Mouse (Mus musculus) kidney, adult 2 months (tissue): ENCODE measurements around the gene Tspan2. TPM values are rescaled to one million over a fixed set of nuclear protein-coding genes. Genes with fewer than 3 reads are reported as not detected.

Experiments used
- DNase-seq: peaks from one replicate; pipeline ENCODE4 v3.0.0; 2021
- H3K27ac ChIP-seq: fragments of 200-500 bp; 2 replicates; pipeline ENCODE4 v1.5.1; 2012; ENCODE audit warnings: low read depth, low read length, control low read depth, inconsistent platforms; ENCODE audit not compliant: insufficient read depth
- H3K27me3 ChIP-seq: fragments of 200-500 bp; replicated peaks from 2 replicates; pipeline ENCODE4 v1.6.1; 2012; ENCODE audit warnings: mild to moderate bottlenecking, moderate library complexity, low read length, inconsistent platforms; ENCODE audit not compliant: control insufficient read depth, insufficient read depth
- H3K36me3 ChIP-seq: fragments of 200-500 bp; 2 replicates; pipeline ENCODE4 v1.6.1; 2012; ENCODE audit warnings: mild to moderate bottlenecking, moderate library complexity, low read length, inconsistent platforms; ENCODE audit not compliant: control insufficient read depth, insufficient read depth
- H3K4me1 ChIP-seq: fragments of 200-500 bp; 2 replicates; pipeline ENCODE4 v1.6.1; 2011; ENCODE audit warnings: low read length; ENCODE audit not compliant: control insufficient read depth, insufficient read depth
- H3K4me3 ChIP-seq: fragments of 200-500 bp; 2 replicates; pipeline ENCODE4 v1.5.1; 2011; ENCODE audit warnings: mild to moderate bottlenecking, low read depth, low read length, control low read depth; ENCODE audit not compliant: insufficient read depth
- CTCF ChIP-seq: fragments of 200-500 bp; conservative IDR thresholded peaks from 2 replicates; pipeline ENCODE4 v1.5.1; 2011; ENCODE audit warnings: low read depth, mild to moderate bottlenecking, control low read depth, low read length, moderate library complexity, mixed read lengths; ENCODE audit not compliant: insufficient read depth, insufficient read length
- POLR2A ChIP-seq: fragments of 200-500 bp; IDR thresholded peaks from one replicate; pipeline ENCODE4 v1.6.1; 2011; ENCODE audit warnings: low read depth, low read length, control low read depth
- WGBS: fragments of 180-500 bp; shearing (Covaris S2); methylation state at CpG from one replicate; pipeline ENCODE4 v1.1.7; 2018; 5-methylcytosine and 5-hydroxymethylcytosine counted together
- polyA plus RNA-seq: library from polyadenylated mRNA; depleted of rRNA; stranded (reverse); fragments of >200 nt; gene quantifications from 2 replicates; pipeline ENCODE4 v1.2.3, GENCODE M21; 2012

Tspan2 gene
- polyA plus RNA-seq, 1 experiment: 3.0 TPM

GRCm38 (mm10) chr3:102743202-102743601 lies 8.9 kb downstream of the Tspan2 start:
- H3K27me3 ChIP-seq: no peaks in the 10 kb centered on the region
- H3K4me1 ChIP-seq: peaks cover under 1% of the 10 kb centered on the region; the same call in 1 of the 2 replicates
- H3K27ac ChIP-seq: no peak overlapping the region
- no peaks in the 10 kb centered on the region for H3K36me3 ChIP-seq
- no peak overlapping the region for H3K4me3 ChIP-seq
- 87% methylated on average over 4 of the region's 4 CpGs for WGBS
- DNase-seq: no peak
- TF ChIP-seq CTCF (no peak), POLR2A (no peak)

GRCm38 (mm10) chr3:102743781-102744471 lies 9.6 kb downstream of the Tspan2 start:
- Histone ChIP-seq H3K27ac (no peak overlapping the region), H3K4me1 (no peaks in the 10 kb centered on the region), H3K36me3 (no peaks in the 10 kb centered on the region), H3K27me3 (no peaks in the 10 kb centered on the region), H3K4me3 (no peak overlapping the region)
- no peak for DNase-seq
- 90% methylated on average over 9 of the region's 9 CpGs for WGBS
- no peak for TF ChIP-seq CTCF
- no peak for TF ChIP-seq POLR2A

GRCm38 (mm10) chr3:102744657-102745056 lies 10.3 kb downstream of the Tspan2 start:
- no peaks in the 10 kb centered on the region for H3K36me3 ChIP-seq
- TF ChIP-seq POLR2A: no peak
- no peak for TF ChIP-seq CTCF
- H3K4me1 ChIP-seq: no peaks in the 10 kb centered on the region
- 29% methylated on average over 5 of the region's 5 CpGs for WGBS
- no peaks in the 10 kb centered on the region for H3K27me3 ChIP-seq
- DNase-seq: no peak
- no peak overlapping the region for H3K4me3 ChIP-seq
- no peak overlapping the region for H3K27ac ChIP-seq

- DNase-seq: no peak
- WGBS: 80% methylated on average over 4 of the region's 4 CpGs
- Histone ChIP-seq H3K4me1 (no peaks in the 10 kb centered on the region), H3K36me3 (no peaks in the 10 kb centered on the region), H3K27me3 (no peaks in the 10 kb centered on the region), H3K27ac (no peak overlapping the region), H3K4me3 (no peak overlapping the region)
- TF ChIP-seq POLR2A (no peak), CTCF (no peak)
Measured at GRCm38 (mm10) chr3:102746174-102746573, 11.8 kb downstream of the Tspan2 start.

- WGBS: 61% methylated on average over 3 of the region's 3 CpGs
- no peak overlapping the region for H3K27ac ChIP-seq
- no peak for DNase-seq
Measured at GRCm38 (mm10) chr3:102748038-102748437, 13.7 kb downstream of the Tspan2 start.

GRCm38 (mm10) chr3:102748686-102749085 lies 14.4 kb downstream of the Tspan2 start:
- no peak overlapping the region for H3K27ac ChIP-seq
- 66% methylated on average over 5 of the region's 5 CpGs for WGBS
- DNase-seq: no peak
- no peak overlapping the region for H3K4me3 ChIP-seq
- no peaks in the 10 kb centered on the region for H3K4me1 ChIP-seq
- TF ChIP-seq POLR2A: no peak
- no peaks in the 10 kb centered on the region for H3K27me3 ChIP-seq
- H3K36me3 ChIP-seq: no peaks in the 10 kb centered on the region

More at GRCm38 (mm10) chr3:102748038-102748437, 13.7 kb downstream of the Tspan2 start:
- H3K4me3 ChIP-seq: no peak overlapping the region
- TF ChIP-seq CTCF (no peak), POLR2A (no peak)
- H3K4me1 ChIP-seq: no peaks in the 10 kb centered on the region
- H3K36me3 ChIP-seq: no peaks in the 10 kb centered on the region
- no peaks in the 10 kb centered on the region for H3K27me3 ChIP-seq

GRCm38 (mm10) chr3:102751136-102751535 lies 16.8 kb downstream of the Tspan2 start:
- Histone ChIP-seq H3K36me3 (no peaks in the 10 kb centered on the region), H3K27me3 (no peaks in the 10 kb centered on the region), H3K4me3 (no peak overlapping the region), H3K27ac (no peak overlapping the region), H3K4me1 (no peaks in the 10 kb centered on the region)
- WGBS: 93% methylated on average over 5 of the region's 5 CpGs
- no peak for DNase-seq
- TF ChIP-seq POLR2A (no peak), CTCF (no peak)
